Mouse (Mus musculus) left cerebral cortex, adult 11 months (tissue): ENCODE data around the gene Itga11.
A peak's percentile ranks its signal among the peaks of the same experiment; 100 is the strongest.
"Not testable (repeated sequence)": the region's sequence is repeated elsewhere in the genome, so short reads cannot be mapped to it uniquely, and the experiment has no call there.

Experiments
- DNase-seq: peaks from one replicate; pipeline ENCODE4 v3.0.0; 2022; ENCODE audit warnings: low spot score

The Itga11 gene

GRCm38 (mm10) chr9:62765346-62765745 lies 87.7 kb downstream of the Itga11 start:
- no peak for DNase-seq

- DNase-seq: no peak
Measured at GRCm38 (mm10) chr9:62767464-62767863, 89.8 kb downstream of the Itga11 start.

DNA sequence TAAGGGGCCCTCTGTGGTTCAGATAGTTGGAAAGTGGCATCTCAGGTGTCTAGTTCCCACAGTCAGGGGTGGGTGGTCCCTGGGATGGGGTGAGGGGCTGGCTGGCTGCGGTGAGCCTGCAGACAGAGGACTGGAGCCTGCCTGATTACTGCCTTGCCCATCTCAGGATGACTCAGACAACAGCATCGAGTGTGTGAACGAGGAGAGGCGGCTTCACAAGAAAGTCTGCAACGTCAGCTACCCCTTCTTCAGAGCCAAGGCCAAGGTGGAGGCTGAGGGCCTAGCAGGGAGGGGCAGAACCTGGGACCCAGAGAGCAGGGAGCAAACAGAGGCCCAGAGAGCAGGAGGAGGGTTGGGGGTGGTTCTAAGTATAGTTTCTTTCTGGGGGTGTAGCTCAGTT lies 90.7 kb downstream of the Itga11 start:
- DNase-seq: no peak

DNA sequence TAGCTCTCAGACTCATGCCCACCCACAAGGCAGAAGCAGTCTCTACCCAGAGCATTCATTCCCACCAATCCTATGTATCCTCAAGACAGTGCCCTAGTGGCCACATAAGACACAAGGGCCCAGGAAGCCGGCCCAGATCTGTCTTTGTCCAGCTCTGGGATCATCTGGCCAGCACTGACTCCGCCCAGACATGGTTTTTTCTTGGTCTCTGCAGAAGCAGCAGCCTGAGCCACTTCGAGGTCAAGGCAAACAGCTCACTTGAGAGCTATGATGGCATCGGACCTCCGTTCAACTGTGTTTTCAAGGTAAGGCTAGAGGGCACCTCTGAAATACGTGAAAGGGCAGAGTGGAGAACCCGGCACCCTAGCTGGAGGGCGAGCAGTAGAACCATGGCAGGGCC lies 95.1 kb downstream of the Itga11 start:
- DNase-seq: no peak

- DNase-seq: no peak
Measured at GRCm38 (mm10) chr9:62775464-62775863, 97.8 kb downstream of the Itga11 start.

GRCm38 (mm10) chr9:62777461-62777860 lies 99.8 kb downstream of the Itga11 start:
- DNase-seq: peak; percentile 63

GRCm38 (mm10) chr9:62778721-62779120 lies 101.1 kb downstream of the Itga11 start:
- DNase-seq: no peak

DNA sequence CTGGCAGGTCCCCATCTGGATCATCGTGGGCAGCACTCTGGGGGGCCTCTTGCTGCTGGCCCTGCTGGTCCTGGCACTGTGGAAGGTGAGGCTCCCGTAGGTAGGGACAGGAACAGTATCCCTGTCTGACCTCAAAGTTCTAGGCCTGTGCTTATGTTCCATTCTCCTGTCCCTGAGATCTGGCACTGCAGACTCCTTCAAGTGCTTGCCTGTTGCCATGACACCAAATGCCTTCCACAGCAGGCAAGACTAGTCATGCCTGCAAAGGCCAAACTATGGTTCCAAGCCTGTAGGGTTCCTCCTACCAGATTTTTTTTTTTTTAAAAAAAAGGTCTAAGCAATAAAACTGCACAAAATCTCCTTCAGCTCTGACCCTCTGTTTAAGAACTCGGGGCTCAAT lies 104.3 kb downstream of the Itga11 start:
- DNase-seq: no peak

DNA sequence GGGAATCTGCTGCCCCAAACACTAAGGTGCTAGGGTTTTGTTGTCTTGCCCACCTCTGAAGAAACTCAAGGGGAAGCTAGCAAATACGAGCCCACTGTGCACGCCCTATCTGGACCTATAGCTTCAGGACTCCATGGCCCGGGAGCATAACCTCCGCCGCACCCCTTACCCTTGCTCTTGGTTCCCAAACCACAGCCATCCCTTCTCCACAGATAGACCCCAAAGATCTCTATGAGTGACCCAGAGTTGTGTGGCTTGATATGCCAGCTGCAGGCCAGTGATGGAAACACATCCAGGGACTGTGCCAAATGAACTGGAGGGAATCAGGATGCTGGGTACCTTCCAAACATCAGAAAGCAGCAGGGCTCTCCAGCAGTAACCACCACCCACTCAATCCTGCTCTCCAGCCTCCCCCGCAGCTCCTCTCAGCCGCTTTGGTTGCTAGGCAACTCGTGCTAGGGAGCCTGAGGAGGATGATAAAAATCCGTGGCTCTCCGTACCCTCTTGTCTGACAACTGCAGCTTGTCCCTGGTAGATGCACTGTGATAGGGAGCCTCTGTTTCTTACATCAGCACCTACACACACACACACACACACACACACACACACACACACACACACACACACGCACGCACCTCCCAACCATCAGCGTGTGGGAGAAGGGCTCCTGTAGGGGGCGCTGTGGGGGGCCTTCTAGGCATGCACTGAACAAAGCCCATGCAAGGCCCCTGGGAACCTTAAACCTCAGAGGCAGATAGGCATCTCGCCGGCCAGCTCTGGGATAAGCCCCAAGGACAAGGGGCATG lies 105.6 kb downstream of the Itga11 start:
- peak; percentile 82 for DNase-seq

- DNase-seq: no peak
Measured at GRCm38 (mm10) chr9:62784233-62784632, 106.6 kb downstream of the Itga11 start.

- no peak for DNase-seq
Measured at GRCm38 (mm10) chr9:62786721-62787120, 109.1 kb downstream of the Itga11 start.

DNA sequence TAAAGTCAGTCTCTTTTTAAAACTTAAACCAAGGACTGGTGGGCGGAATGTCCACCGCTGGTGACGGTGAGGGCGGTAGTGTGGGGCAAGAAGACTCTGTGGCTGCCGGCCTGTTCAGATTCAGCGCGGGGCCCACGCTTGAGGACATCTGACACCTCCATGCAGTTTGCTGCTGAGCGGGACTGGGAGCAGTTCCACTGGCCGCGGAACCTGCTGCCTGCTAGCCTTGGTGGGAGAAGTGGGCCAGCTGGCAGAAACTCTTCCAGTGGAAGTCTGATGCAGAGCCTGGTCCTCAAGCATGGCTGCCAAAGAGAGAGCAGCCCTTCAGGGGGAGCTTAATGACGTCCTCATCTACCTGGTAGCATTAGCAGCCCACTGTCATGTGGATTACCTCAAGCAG lies 112.2 kb downstream of the Itga11 start:
- DNase-seq: no peak

GRCm38 (mm10) chr9:62799218-62799617 lies 121.6 kb downstream of the Itga11 start:
- DNase-seq: not testable (repeated sequence)

DNA sequence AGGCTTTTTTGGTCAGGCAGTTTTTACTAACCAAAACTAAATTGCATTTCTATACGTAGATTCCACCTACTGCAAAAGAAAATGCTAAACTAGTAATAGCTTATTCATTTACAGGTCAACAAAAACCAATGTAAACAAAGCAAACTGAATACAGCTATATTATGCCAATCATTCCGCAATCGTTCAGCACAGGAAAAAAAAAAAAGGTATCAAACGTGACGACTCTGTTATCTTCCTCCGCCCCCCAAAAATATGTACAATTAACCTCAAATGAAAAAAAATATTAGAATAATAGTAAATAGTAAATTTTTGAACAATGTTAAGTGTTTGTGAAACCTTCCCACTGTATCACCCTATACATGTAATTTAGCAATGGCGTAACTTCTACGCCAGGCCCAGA lies 132.5 kb downstream of the Itga11 start:
- no peak for DNase-seq

- no peak for DNase-seq
Measured at GRCm38 (mm10) chr9:62810543-62811515, 133.2 kb downstream of the Itga11 start.

DNA sequence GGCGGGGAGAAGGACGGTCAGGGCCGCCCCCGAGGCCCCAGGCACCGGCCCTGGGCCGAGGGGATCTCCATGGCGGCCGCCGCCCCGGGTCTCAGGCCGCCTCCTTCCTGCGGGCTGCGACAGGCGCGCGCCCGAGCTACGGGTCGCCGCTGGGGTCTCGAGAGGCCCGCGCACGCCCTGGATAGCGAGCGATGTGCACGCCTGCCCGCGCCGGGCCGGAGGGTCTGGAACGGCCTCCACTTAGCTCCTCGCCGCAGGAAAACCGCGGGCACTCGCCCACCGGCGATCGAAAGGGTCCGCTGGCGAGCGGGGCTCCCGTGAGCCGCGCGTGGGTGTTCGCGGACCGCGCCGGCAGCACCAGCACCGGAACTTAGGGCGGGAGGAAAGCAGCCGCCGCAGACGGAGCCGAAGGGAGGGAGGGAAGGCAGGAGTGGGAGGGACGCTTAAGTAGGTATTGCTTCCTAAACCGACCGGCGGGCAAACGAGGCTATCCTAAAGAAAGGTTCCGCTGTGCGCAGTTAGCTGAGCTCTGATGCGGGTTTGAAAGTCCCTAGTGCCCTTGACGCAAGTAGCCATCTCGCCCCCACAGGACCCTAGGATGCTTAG lies 134.0 kb downstream of the Itga11 start, which contains the start of gene Fem1b:
Gene Fem1b, minus strand, starts transcription at position 419 of the 606 bp plus-strand sequence.
- DNase-seq: peak; percentile 82

DNA sequence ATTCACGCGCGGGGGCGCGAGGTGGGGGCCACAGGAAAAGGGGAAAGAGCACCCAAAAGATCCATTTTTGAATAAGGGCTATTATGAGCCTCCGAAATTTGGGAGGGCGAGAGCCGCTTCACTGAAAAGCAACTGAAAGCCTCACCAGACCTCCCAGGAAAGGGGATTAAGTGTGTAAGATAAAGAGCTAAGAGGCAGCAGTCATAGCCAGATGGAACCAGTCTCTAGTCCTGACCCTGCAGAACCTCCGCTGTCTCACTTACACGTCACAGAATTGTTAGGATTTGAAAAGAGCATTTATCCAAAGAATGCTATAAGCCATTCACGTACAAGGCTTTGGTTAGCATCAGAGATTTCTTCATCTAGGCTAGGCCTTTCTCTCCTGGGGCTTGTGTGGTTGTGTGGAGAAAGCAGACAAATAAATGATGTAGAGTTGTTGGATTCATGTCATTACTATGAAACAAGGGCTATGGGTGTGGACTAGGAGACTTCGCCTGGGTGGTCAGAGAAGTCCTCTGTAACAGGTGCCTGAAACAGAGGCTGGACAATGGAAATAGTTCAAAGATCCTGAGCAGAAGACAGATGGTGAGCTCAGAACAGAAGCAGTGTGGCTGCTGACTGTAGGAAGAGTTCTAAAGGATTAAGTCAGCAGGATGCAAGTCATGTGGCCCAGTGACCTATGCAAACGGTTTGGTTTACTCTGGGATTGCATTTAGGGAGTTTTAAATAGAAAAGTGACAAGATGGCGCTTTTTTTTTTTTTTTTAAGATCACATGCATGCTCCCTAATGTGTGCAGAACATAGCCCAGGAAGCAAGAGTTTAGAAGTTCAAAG lies 134.8 kb downstream of the Itga11 start:
- no peak for DNase-seq

DNA sequence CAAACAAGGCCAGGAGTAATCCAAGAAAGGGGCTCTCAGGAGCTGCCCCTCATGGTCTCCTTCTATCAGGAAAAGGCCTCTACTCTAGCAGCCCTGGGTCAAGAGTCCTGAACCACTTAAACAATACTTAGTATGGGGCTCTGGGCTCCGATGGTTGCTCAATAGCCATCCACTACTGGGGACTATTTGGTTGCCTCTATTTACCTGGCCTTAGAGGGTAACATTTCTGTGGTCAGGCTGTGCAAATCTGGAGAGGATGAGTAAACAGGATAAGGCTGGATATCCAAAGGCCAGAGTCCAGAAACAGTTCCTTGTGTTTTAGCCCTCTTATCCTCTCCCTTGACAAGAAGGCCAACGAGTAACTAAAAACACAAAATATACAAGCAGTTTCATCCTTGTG lies 137.1 kb downstream of the Itga11 start:
- no peak for DNase-seq

DNA sequence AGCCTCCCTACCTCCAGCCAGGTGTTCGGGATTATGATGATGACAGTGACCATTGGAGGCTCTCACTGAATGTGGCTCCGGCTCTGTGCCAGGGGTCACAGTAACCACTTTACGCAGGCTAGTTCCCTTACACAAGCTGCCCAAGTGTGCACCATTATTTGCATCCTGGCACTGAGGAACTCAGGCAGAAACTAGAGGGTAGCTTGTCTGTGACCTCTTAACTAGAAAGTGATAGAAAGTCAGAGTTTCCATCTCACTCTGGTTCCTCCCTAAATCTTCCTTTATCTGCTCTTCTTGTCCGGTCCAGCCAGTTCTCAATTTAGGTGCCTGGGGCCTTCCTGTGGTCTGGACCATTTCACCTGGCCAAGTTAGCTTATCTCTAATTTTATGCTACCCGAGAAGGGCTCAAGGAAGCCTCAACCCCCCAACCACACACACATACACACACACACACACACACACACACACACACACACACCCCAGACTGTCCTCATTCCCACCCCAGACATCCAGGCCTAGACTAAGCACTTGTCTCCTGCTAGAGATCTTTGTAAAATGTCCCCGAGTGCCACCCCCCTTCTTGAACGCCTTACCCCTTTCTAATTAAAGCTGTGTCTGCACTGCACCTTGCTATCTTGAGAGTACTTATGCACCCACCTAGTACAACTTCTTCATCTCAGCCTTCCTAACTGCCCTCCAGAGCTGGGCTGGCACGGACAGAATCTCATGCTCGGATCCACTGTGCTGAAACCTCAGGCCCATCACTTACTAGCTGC lies 138.9 kb downstream of the Itga11 start:
- DNase-seq: no peak

GRCm38 (mm10) chr9:62817099-62817571 lies 139.5 kb downstream of the Itga11 start:
- no peak for DNase-seq
